In the genomic region with DNA sequence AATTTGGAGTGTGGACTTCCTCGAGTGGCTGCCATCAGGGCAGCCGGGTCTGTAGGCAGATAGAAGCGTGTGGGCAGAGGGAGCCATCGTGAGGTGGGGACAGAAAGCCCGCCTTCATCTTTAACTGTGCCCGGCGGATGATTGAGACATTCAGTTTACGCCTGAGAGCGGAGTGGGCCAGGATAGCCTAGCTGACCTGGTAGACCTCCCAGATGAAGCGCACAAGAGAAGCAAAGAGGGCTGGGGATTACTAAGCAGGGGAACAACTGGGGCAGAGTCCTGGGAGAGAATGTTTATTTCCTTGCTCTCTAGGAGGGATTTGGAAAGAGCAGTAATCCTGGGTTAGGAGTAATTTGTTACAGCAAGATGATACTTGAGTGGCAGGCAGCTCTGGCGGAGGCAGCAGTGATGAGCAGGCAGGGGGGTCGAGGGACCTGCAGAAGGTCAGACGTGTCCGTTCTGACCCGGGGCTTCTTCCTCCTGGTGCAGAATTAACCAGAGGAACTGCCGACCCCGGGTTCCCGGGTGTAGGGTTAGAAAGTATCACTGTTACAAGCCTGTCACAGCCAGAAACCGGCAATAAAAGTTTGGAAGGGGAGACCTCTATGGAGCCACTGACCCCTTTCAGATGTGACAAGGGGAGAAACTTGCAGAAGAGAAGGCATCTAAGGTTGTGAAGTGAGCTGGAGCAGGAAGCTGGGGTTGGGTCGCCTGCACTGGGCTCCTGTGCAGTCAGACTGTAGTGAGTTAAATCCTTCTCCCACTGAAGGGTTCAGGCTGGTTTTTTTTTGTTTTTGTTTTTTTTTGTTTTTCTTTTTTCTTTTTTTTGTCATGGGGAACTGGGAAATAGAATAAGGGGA, we compare ENCODE assay signal across 10 mouse cellular contexts.
DNase-seq lines count a peak whose midpoint lies in the region; ATAC-seq and TF ChIP-seq lines count a peak whose summit lies in the region.
"Had no signal": no experiment of that assay in that cellular context is flagged by ENCODE, and none has a peak within 500 bp of the region (broad histone marks: within the 10 kb centered on the region; RNA-seq: fewer than 3 reads in every experiment).

No protein-coding gene starts in this region.

- no peak for DNase-seq in heart, adult 8-10 months (ENCODE audit: low spot score)
- DNase-seq in ES-E14 (ENCODE audit: low read depth, low spot score), result no peak
- DNase-seq in midbrain, embryonic 14.5 days, result peak; percentile 42
- DNase-seq in left cerebral cortex, postnatal 4 days, result no peak
- DNase-seq in spleen, adult 18-20 months, result no peak
- DNase-seq in lung, postnatal 14 days, result no peak
- DNase-seq: thymus, postnatal 25 days had no signal

- H3K27me3 ChIP-seq in heart, embryonic 15.5 days, result no peaks in the 10 kb centered on the region
- H3K27me3 ChIP-seq in embryonic facial prominence, embryonic 15.5 days, result no peaks in the 10 kb centered on the region
- no peaks in the 10 kb centered on the region for H3K27me3 ChIP-seq in midbrain, embryonic 14.5 days (ENCODE audit: control insufficient read depth, insufficient read depth, low read length)

- 43% methylated on average over 20 of the region's 20 CpGs for WGBS in heart, embryonic 15.5 days
- 17% methylated on average over 20 of the region's 20 CpGs for WGBS in embryonic facial prominence, embryonic 15.5 days
- WGBS in midbrain, embryonic 14.5 days, result 15% methylated on average over 20 of the region's 20 CpGs

- peaks cover 21% of the 10 kb centered on the region for H3K4me1 ChIP-seq in heart, embryonic 15.5 days (replicated peaks)
- H3K4me1 ChIP-seq in ES-E14 (ENCODE audit: control insufficient read depth in 2 of 2, insufficient read depth in 2 of 2, low read length in 2 of 2, poor library complexity in 1 of 2), result peaks cover 0 to 2% of the 10 kb centered on the region in 2 experiments; a peak in 1 of 4 replicates
- H3K4me1 ChIP-seq in embryonic facial prominence, embryonic 15.5 days, result peaks cover 33% of the 10 kb centered on the region
- H3K4me1 ChIP-seq in midbrain, embryonic 14.5 days (ENCODE audit: control insufficient read depth, insufficient read depth, low read length), result peaks cover 9% of the 10 kb centered on the region

- H3K4me3 ChIP-seq in heart, embryonic 15.5 days, result no peak overlapping the region
- 0 out of 4 replicates have a peak overlapping the region, but pooled peaks have one; percentile 13 to 16 for H3K4me3 ChIP-seq in ES-E14 (ENCODE audit: insufficient read depth in 1 of 2, low read depth in 1 of 2, low read length in 2 of 2, poor library complexity in 1 of 2, severe bottlenecking in 1 of 2)
- H3K4me3 ChIP-seq in embryonic facial prominence, embryonic 15.5 days (replicated peaks), result no peak overlapping the region
- no peak overlapping the region for H3K4me3 ChIP-seq in midbrain, embryonic 14.5 days (replicated peaks; ENCODE audit: low read depth, low read length)

- ATAC-seq in heart, embryonic 15.5 days (replicated peaks; ENCODE audit: insufficient number of reproducible peaks, insufficient read depth, low FRiP score, low read depth), result no peak
- ATAC-seq in embryonic facial prominence, embryonic 15.5 days (ENCODE audit: insufficient number of reproducible peaks, low FRiP score, low TSS enrichment, low read depth), result 0 out of 2 replicates have a peak, but pooled peaks have one; percentile 6
- ATAC-seq in midbrain, embryonic 14.5 days (ENCODE audit: low FRiP score, low TSS enrichment), result no peak

- in situ Hi-C loops in ES-E14 (cut with MboI; ENCODE audit: low sequenced_read_pairs in 2 of 2, unreplicated experiment in 2 of 2), result no loop called here

- H3K4me2 ChIP-seq in heart, embryonic 15.5 days, result peak overlapping the region; percentile 22; the same call in 1 of the 2 replicates
- H3K4me2 ChIP-seq in embryonic facial prominence, embryonic 15.5 days (replicated peaks), result peak overlapping the region; percentile 24; the same call in 1 of the 2 replicates
- H3K4me2 ChIP-seq in midbrain, embryonic 14.5 days (ENCODE audit: low read length), result no peak overlapping the region

- H3K36me3 ChIP-seq in heart, embryonic 15.5 days, result no peaks in the 10 kb centered on the region
- H3K36me3 ChIP-seq in ES-E14 (ENCODE audit: control insufficient read depth, insufficient read depth, low read length, poor library complexity, severe bottlenecking), result no peaks in the 10 kb centered on the region
- H3K36me3 ChIP-seq in embryonic facial prominence, embryonic 15.5 days, result peaks cover 4% of the 10 kb centered on the region; the same call in 1 of the 2 replicates
- no peaks in the 10 kb centered on the region for H3K36me3 ChIP-seq in midbrain, embryonic 14.5 days (ENCODE audit: control insufficient read depth, insufficient read depth, low read length)
- H3K36me3 ChIP-seq: G1E had no signal

- H3K27ac ChIP-seq in heart, embryonic 15.5 days, result peak overlapping the region; percentile 53
- H3K27ac ChIP-seq in ES-E14 (ENCODE audit: insufficient read depth, low read depth, low read length, poor library complexity, severe bottlenecking), result no peak overlapping the region
- H3K27ac ChIP-seq in embryonic facial prominence, embryonic 15.5 days (replicated peaks), result peak overlapping the region; percentile 72
- no peak overlapping the region for H3K27ac ChIP-seq in midbrain, embryonic 14.5 days (replicated peaks; ENCODE audit: low read depth, low read length)

- intact Hi-C loops in left cerebral cortex, postnatal 4 days (cut with DNase I), result no loop called here

- no peak overlapping the region for H3K9ac ChIP-seq in heart, embryonic 15.5 days
- H3K9ac ChIP-seq in ES-E14 (ENCODE audit: insufficient read depth, low read depth, low read length, poor library complexity, severe bottlenecking), result peak overlapping the region; percentile 16; the same call in 1 of the 2 replicates
- no peak overlapping the region for H3K9ac ChIP-seq in embryonic facial prominence, embryonic 15.5 days
- H3K9ac ChIP-seq in midbrain, embryonic 14.5 days (replicated peaks; ENCODE audit: low read length), result no peak overlapping the region; the same call in 1 of the 2 replicates

- no peaks in the 10 kb centered on the region for H3K9me3 ChIP-seq in heart, embryonic 15.5 days (replicated peaks)
- no peaks in the 10 kb centered on the region for H3K9me3 ChIP-seq in ES-E14 (ENCODE audit: control insufficient read depth, insufficient read depth, low read depth, low read length)
- no peaks in the 10 kb centered on the region for H3K9me3 ChIP-seq in embryonic facial prominence, embryonic 15.5 days (replicated peaks)
- H3K9me3 ChIP-seq in midbrain, embryonic 14.5 days (ENCODE audit: control insufficient read depth, low read length), result no peaks in the 10 kb centered on the region

TF ChIP-seq in ES-E14, 5 proteins besides CTCF, POLR2A, EP300 and RAD21:
- TF ChIP-seq ZNF384 (IDR thresholded peaks at IDR 0.05; ENCODE audit: low read depth, low read length) (no peak), MAFK (IDR thresholded peaks at IDR 0.05; ENCODE audit: insufficient read depth, low read depth, low read length) (no peak), CHD2 (IDR thresholded peaks at IDR 0.05; ENCODE audit: low read depth, low read length) (no peak), ZC3H11A (IDR thresholded peaks at IDR 0.05; ENCODE audit: borderline replicate concordance, low read depth, low read length) (no peak), HCFC1 (IDR thresholded peaks at IDR 0.05; ENCODE audit: borderline replicate concordance, insufficient read depth, low read length) (no peak)
TF ChIP-seq in ES-E14: peak in this region for 0.

Comparison
In these comparisons a context has a peak if more than half of its experiments do, and no peak if none do; other contexts are left out.
1. H3K27ac ChIP-seq: peak in heart, embryonic 15.5 days (single experiment) and embryonic facial prominence, embryonic 15.5 days (single experiment); none in ES-E14 (single experiment) and midbrain, embryonic 14.5 days (single experiment).
2. H3K4me3 ChIP-seq: peak in ES-E14 (2 of 2); none in heart, embryonic 15.5 days (single experiment), embryonic facial prominence, embryonic 15.5 days (single experiment) and midbrain, embryonic 14.5 days (single experiment).